Mouse (Mus musculus): ENCODE measurements around the gene Efnb1.

The Efnb1 gene

DNA sequence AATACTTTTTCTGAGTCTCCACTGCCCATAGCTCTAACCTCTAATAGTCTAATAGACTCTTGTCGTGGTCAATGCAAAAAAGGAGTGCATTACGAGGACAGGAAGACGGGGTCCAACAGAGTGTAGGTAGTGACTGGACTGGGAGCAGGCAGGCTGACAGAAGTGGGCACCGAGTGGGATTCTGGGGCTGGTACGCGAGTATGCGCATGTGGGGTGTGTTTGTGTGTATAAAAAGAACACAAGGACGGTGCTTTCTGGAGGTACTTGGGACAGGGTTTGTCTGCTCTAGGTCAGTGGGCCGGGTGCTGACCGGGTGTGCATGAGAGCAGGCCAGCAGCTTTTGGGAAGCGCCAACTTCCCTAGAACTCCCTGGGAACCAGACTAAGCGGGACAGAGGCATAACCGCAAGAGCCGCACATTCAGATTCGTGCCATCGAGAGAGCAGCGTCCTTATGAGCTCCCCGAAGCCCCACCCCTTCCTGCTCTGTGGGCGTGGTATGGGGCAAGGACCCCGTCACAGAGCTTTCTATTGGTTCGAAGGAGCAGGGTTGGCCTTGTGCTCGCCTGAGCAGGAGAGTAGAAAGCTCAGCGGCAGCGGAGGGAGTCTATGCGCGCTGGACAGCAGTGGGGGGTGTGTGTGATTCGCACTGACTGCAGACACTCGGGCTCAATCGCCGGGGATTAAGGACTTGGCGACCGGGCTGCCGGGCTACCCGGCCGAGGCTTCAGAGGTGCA, at the start of gene Efnb1:
TSS of gene Efnb1 (plus strand) at position 608 of the 736 bp plus-strand sequence.
- ATAC-seq (ENCODE audit: low TSS enrichment): peak; percentile 88

DNA sequence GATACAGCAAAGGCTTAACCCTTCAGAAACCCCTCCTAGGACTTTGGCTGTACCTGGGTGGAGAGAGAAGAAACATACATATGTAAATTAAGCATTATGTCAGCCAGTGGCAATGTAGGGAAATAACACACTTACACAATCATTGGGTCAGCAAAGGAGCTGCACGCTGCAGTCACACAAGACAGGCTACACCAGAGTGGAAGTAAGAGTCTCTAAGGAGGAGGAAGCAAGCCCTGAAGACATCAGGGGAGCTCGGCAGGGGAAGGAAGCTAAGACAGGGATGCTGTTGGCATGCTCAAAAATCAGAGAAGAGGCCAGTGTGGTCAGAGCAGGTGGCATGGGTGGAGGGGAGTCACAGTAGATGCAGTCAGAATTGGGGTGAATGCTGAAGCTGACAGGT, 43.2 kb upstream of the Efnb1 start:
- ATAC-seq (ENCODE audit: low TSS enrichment): no peak

DNA sequence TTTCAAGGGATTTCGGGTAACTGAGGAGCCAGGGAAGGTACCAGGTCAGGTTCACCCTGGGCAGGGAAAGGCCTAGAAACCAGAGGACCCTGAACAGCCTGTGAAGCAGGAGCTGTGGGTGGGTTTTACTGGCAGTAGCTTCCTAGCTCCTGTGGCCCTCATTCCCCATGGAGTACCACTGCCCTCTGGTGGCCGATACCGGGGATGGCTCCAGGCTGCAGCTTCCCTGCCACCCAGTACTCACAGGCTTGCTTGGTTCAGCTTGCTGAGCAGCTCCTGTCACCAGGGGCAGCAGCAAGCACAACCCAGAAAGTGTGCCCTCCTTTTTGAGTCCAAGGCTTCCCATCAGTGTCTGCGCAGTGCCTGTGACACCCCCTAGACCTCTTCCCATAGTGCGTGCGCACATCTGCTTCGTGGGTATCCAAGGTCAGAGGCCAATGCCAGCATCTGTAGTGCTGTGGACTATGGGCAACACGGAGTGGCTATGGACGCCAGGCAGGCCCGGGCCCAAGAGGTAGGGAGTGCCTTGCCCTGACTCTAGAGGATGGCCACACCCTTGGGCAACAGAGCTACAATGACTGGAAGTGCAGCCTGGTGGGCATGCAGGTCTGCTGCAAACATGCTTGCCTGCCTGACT, 24.7 kb upstream of the Efnb1 start:
- ATAC-seq (ENCODE audit: low TSS enrichment): peak; percentile 99

DNA sequence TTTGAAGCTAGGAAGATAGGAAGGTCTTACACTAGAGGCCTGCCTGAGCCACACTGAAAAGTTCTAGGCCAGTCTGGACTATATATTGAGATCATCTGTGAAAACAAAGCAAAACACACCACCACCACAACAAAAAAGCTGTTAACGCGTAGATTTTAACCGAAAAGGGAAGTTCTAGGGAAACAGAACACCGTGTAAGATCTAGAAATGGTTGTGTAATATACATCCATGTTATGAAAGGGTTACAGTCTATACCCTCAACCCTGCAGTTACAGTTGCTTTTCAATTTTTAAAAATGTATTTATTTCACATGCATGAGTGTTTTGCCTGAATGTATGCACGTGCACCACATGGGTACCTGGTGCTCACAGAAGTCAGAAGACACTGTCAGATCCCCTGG, 16.4 kb upstream of the Efnb1 start:
- ATAC-seq (ENCODE audit: low TSS enrichment): no peak

DNA sequence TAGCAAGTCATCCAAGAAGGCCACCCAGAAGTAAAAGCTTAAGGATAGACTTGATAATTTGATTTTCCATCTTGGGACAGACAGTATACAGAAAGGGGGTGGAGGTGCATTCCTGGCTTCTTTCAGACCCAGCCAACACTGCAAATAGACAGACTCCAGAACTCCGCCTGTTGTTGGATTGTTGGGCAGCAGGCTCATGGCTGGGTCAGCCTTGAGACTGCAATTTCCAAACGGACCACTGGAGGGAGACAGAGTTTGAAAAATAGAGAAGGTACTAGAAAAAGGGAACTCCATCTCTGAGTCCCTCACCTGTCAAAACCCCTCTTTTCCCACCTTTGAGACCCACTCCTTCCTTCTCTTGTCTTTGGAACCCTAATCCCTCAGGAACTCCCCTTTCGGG, 5.9 kb upstream of the Efnb1 start:
- ATAC-seq (ENCODE audit: low TSS enrichment): peak; percentile 55

DNA sequence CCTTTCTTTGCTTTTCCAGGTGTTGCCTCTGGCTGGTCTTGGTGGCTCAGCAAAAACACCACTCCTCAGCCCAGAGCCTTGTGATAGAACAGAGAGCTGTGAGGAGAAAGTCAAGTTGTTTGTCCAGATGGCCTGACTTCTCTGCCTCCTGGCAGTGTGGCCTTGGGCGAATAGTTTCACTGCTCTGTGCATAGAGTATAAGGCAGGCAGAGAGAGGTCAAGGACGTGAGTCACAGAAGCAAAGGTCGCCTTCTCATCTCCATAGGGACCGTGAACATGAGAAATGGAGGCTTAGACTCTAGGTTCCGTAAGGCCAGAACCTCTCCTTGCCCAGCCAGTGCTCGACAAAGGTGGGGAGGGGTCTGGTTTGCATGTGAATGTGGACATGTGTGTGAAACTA, 3.4 kb upstream of the Efnb1 start:
- no peak for ATAC-seq (ENCODE audit: low TSS enrichment)

DNA sequence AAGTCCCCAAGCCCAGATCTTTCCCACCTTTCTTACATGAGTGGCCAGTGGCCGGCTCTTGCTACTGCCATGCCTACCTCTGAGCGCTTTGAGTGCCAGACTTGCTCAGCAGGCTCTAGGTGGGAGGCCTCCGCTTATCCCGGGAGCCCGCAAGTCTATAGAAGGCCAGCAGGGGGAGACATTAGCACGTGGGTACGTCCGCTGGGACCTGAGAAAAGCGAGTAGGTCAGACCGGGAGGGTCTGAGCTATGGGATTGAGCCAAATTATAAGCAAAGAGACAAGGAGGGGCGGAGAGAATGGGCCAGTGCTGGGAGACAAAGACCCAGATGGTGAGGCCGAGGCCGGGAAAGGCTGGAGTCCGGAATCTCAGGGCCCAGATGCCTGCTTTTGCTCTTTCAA, 1.0 kb upstream of the Efnb1 start:
- peak; percentile 56 for ATAC-seq (ENCODE audit: low TSS enrichment)

DNA sequence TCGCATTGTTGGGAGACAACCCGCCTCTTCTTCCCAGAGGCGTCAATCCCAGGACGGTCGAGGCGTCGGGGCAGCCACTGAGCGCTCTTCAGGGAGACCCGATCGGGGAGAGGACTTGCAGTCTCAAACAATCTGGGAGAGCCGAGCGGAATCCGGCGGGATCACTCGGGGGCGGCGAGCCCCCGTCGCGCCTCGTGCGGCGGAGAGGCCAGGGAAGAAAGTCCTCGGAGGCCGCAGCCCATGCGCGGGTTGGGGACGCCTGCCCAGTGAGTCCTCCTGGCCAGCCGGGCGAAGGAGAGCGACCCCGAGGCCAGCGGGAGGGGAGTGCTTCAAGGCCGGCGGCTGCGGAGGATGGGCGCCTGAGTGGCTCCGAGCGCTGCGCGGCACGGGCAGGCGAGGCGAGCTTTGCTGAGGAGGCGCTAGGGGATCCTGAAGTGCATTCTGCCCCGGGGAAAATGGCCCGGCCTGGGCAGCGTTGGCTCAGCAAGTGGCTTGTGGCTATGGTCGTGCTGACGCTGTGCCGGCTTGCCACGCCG, 569 bp downstream of the Efnb1 start:
- ATAC-seq (ENCODE audit: low TSS enrichment): peak; percentile 6

DNA sequence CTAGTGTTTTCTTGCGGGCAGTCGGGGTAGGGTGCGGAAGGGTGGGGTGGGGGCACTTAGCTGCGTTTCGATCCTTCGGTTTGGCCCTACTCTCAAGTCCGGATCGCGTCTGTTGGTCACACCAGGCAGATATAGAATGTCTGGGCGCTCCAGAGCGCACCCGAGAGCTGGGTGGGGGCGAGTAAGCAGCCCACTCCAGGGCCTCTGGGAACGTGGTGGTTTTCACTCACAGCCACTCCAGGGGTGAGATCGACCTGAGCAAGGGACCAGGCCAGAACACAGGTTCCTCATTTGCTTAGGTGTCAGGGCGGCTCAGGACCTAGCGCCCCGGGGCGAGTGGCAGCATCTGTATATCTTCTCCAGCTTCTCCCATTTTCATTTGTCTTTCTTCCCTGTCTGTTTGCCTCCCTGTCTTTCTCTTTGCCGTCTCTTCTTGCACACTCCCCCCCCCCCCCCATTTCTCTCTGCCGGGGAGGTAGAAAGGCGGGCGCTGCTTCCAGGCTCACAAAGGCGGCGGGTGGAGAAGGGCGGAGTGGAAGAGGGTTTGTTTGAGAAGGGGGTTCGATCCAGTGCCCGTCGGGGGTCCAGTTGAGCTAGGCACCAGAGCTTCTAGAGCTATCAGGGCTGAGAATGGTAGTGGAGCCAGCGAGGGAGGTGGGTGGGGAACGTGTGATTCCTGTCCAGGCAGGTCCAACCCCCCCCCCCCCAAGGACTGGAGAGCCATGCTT, 1.4 kb downstream of the Efnb1 start:
- ATAC-seq (ENCODE audit: low TSS enrichment): no peak

DNA sequence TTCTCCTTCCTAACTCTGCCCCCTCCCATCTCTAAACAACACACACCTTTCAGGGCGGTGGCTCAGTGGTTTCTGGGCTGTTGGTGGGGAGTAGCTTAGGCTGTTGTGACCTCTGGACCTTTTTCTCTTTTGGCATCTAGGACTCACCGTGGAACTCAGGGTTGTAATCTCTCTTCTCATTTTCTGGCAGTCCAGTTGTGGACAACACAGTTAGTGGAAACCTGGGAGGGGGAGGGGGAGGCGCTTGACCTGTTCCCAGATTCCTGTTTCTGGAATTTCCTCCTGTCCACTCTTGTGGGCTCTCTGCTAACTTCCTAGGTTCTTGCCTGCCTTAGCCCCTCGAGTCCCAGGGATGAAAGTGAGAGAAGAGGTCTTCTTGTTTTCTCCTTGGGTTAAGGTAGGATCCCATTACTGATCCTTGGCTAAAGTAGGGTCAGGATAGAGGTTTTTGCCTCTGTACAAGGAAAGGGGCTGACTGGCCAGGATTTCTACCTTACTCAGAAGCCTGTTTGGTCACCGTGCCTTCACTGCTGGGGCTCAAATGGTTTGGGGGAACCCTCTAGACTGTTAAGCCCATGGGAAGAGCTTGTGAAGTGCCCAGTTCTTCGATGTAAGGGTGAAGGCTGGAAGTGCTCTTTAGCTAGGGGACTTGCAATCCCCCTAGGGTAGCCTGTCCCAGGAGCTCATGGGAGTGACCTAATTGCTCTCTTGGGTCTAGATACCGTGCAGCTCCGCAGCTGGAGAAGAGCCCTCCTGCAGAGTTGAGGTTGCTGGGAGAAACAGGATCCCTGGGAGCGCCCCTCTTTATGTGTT, 2.2 kb downstream of the Efnb1 start:
- ATAC-seq (ENCODE audit: low TSS enrichment): no peak

DNA sequence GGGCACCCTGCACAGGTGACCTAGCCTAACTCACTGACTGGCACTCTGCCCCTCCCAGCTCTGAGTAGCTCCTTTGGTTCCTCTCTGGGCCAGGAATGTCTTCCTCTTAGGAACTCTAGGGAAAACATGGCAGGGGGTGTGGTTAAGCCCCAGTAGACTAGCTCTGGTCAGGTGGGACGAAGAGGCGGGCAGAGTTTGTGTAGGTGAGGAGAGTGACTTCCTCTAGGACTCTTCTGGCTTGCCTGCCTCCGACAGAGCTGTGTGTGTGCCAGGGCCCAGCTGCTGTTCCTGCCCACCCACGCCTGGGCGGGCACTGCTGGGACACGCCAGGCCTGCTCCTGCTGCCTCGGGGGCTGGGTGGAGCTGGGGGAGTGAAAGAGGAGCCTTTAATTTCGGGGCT, 5.1 kb downstream of the Efnb1 start:
- peak; percentile 62 for ATAC-seq (ENCODE audit: low TSS enrichment)

DNA sequence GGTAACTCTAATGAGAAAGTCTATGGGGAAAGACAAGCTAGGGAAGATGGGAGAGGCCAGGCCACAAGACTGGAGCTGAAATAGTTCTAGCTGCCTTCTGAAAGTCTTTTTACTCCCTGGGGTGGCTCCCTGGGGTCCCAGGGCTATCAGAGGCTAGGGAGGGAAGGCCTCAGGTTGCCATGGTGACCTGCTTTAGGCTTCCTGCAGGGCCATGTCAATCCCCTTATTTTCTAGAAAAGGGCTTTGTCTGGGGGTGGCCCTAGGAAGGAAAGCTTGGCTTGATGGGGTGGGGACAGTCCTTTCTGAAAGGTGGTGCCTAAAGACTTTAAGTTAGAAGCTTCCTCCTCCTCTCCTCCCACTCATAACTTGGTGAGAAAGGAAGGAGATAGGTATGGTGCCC, 6.0 kb downstream of the Efnb1 start:
- no peak for ATAC-seq (ENCODE audit: low TSS enrichment)

DNA sequence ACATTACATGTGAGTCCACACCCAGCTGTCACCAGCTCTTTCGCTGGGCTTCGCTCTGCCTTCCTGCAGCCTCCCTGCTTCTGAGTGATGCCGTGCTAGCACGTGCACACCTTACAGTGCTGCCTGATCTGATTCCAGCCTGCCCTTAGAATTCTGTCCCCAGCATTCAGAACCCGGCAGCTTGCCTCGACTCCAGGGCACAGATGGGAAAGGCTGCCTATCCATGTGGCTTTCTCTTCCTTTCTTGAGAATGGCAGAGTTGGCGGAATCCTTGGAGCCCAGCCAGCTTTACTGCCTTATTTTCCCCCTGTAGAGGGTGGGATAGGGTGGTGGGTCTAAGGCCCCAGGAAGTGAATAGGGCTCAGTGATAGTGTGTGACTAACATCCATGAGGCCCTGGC, 9.6 kb downstream of the Efnb1 start:
- no peak for ATAC-seq (ENCODE audit: low TSS enrichment)

DNA sequence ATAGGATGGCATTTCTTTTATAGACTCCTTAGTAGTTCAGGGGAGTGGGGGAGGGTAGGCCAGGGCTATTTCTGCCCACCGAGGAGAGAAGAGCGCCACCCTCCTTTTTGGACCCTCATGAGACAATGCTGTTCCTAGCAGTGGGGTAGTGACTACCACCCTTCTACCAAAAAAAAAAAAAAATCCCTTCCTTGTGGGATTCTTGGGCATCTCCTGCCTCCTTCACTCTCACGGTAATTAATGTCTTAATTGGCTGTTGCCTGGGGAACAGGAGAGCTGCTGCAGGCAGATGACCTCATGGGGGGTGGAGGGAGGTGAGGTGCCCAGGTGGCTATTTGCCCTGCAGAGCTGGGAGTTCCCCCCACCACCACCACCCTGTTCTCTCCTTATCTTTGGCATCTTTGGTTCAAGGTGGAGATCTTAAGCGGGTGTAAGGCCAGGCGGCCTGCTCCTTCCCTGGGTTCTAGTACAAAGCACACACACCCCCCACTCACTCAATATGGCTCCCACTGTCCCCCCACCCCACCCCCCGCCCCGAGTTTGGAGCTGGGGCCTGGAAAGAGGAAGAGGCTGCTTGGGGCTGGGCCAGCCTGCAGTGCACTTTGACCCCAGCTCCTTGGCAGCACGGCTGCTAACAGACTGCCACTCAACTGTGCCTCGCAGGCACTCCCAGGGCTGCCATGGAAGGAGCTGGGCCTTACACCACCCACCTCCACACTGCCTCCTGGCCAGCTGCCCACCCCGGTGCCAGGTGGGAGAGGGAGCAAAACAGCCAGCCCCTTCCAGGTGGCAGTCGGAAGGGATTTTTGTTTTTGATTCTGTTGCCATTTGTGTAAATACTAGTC, 12.4 kb downstream of the Efnb1 start:
- ATAC-seq (ENCODE audit: low TSS enrichment): no peak

DNA sequence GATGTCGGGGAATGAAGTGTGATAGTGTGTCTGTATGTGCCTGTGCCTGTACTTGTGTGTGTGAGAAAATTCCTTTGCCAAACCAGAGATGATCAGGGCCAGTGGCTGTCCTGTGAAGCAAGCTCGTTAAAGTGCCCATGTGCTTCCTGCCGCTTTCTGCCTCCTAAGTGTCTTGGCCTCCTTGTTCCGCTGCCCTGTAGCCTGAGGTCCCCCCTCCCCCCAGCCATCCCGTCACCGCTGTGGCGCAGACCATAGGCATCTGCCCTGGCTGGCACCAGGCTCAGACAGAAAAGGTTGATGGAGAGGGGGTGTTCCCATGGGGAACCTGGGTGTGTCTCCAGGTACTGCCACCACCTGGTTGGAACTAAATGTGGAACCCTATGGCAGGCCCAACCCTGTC, 13.1 kb downstream of the Efnb1 start:
- ATAC-seq (ENCODE audit: low TSS enrichment): no peak

DNA sequence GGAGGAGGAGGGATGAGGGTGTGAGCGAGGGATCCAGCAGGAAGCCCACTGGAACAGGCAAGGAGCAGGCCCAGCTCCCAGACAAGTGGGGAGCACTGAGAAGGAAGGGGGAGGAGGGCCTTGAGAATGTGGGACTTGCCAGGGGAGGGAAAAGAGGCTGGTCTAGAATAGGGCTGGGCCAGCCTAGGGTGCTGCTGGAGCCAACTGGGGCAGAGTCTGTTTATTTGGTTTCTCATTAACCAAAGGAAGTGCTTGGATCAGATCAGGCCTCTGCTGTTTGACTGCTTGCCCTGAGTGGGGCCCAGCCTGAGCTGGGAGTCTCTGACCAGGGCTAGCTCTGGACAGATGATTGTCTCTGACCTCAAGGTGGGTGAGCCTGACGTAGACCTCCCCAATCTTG, 14.0 kb downstream of the Efnb1 start:
- peak; percentile 72 for ATAC-seq (ENCODE audit: low TSS enrichment)

DNA sequence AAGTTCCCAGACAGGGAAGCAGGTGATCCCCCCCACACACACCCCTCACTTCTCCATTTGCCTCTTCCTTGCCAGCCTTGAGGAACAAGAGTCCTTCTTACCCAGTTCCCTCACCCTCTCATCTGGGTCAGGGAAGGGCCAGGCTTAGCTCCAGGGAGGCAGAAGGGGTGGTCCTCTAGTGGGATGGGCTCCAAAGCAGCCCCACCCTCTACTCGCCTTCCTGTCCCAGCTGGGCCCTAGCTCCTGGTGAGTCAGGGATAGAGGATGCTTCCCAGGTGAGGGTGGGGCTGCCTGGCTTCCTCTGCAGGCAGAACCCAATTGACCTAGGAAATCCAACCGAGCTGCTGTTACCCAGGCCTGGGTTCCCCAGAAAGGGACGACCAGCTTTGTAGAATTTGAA, 14.8 kb downstream of the Efnb1 start:
- no peak for ATAC-seq (ENCODE audit: low TSS enrichment)

DNA sequence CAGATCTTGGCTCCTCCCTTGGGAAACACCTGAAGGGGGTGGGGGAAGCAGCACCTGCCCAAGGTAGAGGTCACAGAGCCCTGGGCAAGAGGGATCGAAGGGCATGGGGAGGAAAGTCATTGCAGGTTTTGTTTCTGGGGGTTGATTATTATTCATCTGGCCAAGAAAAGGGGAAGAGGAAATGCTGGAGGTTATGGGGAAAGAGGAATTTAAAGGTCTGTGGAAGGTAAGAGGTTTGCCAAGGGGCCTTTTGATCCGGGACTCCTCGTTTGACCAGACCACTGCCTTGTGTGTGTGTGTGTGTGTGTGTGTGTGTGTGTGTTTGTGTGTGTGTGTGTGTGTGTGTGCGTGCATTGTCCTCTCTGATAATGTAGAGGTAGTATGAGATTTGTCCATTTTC, 15.5 kb downstream of the Efnb1 start:
- no peak for ATAC-seq (ENCODE audit: low TSS enrichment)

DNA sequence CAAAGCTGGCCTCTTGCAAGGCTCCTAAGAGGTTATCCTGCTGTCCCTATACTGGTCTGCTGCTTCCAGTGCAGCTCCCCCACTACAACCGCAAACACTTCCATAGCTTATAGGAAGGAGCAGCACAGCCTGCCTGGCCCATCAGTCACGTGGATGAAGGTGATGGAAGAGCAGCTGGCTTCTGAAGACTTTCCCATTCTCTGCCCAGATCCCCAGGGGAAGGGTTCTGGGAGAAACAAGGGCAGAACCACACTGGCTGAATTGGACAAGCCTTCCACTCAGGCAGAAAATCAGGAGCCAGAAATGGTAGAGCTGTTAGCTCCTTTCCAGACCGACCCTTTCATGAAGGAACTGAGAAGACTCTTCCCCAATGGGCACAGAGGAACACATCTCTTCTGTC, 16.2 kb downstream of the Efnb1 start:
- ATAC-seq (ENCODE audit: low TSS enrichment): no peak

DNA sequence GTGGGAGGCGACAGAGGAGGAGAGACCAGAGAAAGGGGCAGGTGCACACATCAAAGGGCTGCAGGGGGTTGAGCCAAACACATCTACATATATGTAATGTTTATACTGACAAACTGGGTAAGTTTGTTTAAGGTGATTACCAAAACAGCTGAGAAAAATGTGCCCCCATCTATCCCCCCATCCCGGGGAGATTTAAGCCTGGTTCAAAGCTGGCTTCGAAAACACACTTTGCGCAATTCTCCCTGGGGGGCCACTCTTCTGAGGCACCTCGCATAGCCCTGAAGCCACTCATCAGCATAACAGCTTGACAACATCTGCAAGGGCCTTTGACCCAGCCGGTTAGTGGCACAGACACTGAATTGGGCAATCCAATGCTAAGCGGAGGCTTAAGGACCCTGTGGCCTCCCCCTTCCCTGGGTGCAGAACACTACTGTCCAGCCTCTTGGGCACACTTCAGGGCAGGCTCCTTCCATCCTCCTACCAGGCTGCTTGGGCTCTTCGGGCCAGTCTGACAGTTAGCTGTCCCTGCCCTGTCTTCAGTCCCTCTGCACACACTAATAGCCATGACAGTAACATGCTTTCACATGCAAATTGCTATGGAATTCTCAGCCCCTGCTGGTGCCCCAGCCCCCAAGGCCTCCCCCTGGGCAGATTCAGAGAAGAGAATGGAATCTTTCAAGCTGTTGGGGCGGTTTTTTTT, 16.8 kb downstream of the Efnb1 start:
- no peak for ATAC-seq (ENCODE audit: low TSS enrichment)

All from frontal cortex, adult (tissue).